Mouse (Mus musculus): ENCODE measurements around the gene Rcor1.

GRCm38 (mm10) chr12:110989409-110989808 is 49.7 kb upstream of the Rcor1 start:
- TF ChIP-seq CHD1 (IDR thresholded peaks at IDR 0.05; ENCODE audit: low read depth, low read length) (no peak), MXI1 (IDR thresholded peaks at IDR 0.05; ENCODE audit: low read depth, low read length) (no peak), CTCF (conservative IDR thresholded peaks at IDR 0.05 in 1 of 2, IDR thresholded peaks at IDR 0.05 in 1 of 2; ENCODE audit: low read depth in 2 of 2, low read length in 2 of 2) (no peak)

All from CH12.LX (cell line).